Comparison of ENCODE assay signal across 18 mouse cellular contexts in genomic region chr4:107952845-107953244, GRCm38 (mm10). TPM values are rescaled to one million over a fixed set of nuclear protein-coding genes. Genes with fewer than 3 reads are reported as not detected.
DNase-seq lines count a peak whose midpoint lies in the region; ATAC-seq and TF ChIP-seq lines count a peak whose summit lies in the region.
"Had no signal": no experiment of that assay in that cellular context is flagged by ENCODE, and none has a peak within 500 bp of the region (broad histone marks: within the 10 kb centered on the region; RNA-seq: fewer than 3 reads in every experiment).

No protein-coding gene starts in this region.

- H3K9ac ChIP-seq in embryonic facial prominence, embryonic 11.5 days (replicated peaks; ENCODE audit: low read length): no peak overlapping the region
- no peak overlapping the region for H3K9ac ChIP-seq in kidney, postnatal 0 days (ENCODE audit: low read depth, low read length)
- no peak overlapping the region for H3K9ac ChIP-seq in kidney, embryonic 16.5 days (replicated peaks; ENCODE audit: low read length)
- no peak overlapping the region for H3K9ac ChIP-seq in midbrain, embryonic 14.5 days (replicated peaks; ENCODE audit: low read length)
- H3K9ac ChIP-seq in midbrain, embryonic 16.5 days (ENCODE audit: low read depth, low read length): no peak overlapping the region
- H3K9ac ChIP-seq: heart, embryonic 12.5 days had no signal

- TF ChIP-seq CTCF in kidney, postnatal 0 days (IDR thresholded peaks at IDR 0.05; ENCODE audit: low read depth): peak; percentile 65; the same call in 1 of the 2 replicates
- peak; percentile 34; the same call in 1 of the 2 replicates for TF ChIP-seq CTCF in cortical plate, adult 2 months (IDR thresholded peaks at IDR 0.05; ENCODE audit: extremely low read depth, insufficient read depth, low read length)

- peak; percentile 31 for DNase-seq in embryonic facial prominence, embryonic 11.5 days (ENCODE audit: low spot score)
- DNase-seq in embryonic facial prominence, embryonic 10.5 days (ENCODE audit: low spot score): no peak
- DNase-seq in kidney, postnatal 0 days (ENCODE audit: low spot score): peak; percentile 41
- DNase-seq in midbrain, embryonic 14.5 days: peak; percentile 34
- no peak for DNase-seq in MN1 (ENCODE audit: low spot score)
- DNase-seq: adrenal gland, postnatal 36 days; B cell, adult 2 months; cerebellum, adult 11 months; gastrocnemius, postnatal 25 days; kidney, postnatal 10 days; lung, adult 18-20 months had no signal

- no peaks in the 10 kb centered on the region for H3K4me1 ChIP-seq in embryonic facial prominence, embryonic 11.5 days (ENCODE audit: control insufficient read depth, insufficient read depth, low read length)
- no peaks in the 10 kb centered on the region for H3K4me1 ChIP-seq in embryonic facial prominence, embryonic 10.5 days
- H3K4me1 ChIP-seq in kidney, postnatal 0 days (replicated peaks; ENCODE audit: insufficient read depth, low read length): no peaks in the 10 kb centered on the region
- H3K4me1 ChIP-seq in kidney, embryonic 16.5 days (ENCODE audit: insufficient read depth, low read length): no peaks in the 10 kb centered on the region
- H3K4me1 ChIP-seq in midbrain, embryonic 14.5 days (ENCODE audit: control insufficient read depth, insufficient read depth, low read length): no peaks in the 10 kb centered on the region
- H3K4me1 ChIP-seq in midbrain, embryonic 16.5 days (ENCODE audit: control insufficient read depth, insufficient read depth, low read length): no peaks in the 10 kb centered on the region
- H3K4me1 ChIP-seq in cortical plate, adult 2 months (ENCODE audit: control insufficient read depth, insufficient read depth, low read length): no peaks in the 10 kb centered on the region
- H3K4me1 ChIP-seq: heart, embryonic 12.5 days; midbrain, embryonic 10.5 days had no signal

- no peak overlapping the region for H3K4me2 ChIP-seq in embryonic facial prominence, embryonic 11.5 days (ENCODE audit: low read depth, low read length)
- H3K4me2 ChIP-seq in kidney, postnatal 0 days (ENCODE audit: low read length): no peak overlapping the region
- H3K4me2 ChIP-seq in kidney, embryonic 16.5 days (replicated peaks; ENCODE audit: low read depth, low read length): no peak overlapping the region
- H3K4me2 ChIP-seq in midbrain, embryonic 14.5 days (ENCODE audit: low read length): no peak overlapping the region
- H3K4me2 ChIP-seq in midbrain, embryonic 16.5 days (ENCODE audit: low read length): no peak overlapping the region
- H3K4me2 ChIP-seq: heart, embryonic 12.5 days had no signal

- no peak for ATAC-seq in embryonic facial prominence, embryonic 11.5 days (replicated peaks; ENCODE audit: insufficient number of reproducible peaks, low FRiP score, low TSS enrichment, low read depth)
- no peak for ATAC-seq in kidney, postnatal 0 days (replicated peaks; ENCODE audit: low FRiP score, low read depth)
- no peak for ATAC-seq in kidney, embryonic 16.5 days (ENCODE audit: low FRiP score, low TSS enrichment)
- ATAC-seq in midbrain, embryonic 14.5 days (ENCODE audit: low FRiP score, low TSS enrichment): no peak
- ATAC-seq in midbrain, embryonic 16.5 days: no peak

- H3K4me3 ChIP-seq in embryonic facial prominence, embryonic 11.5 days (ENCODE audit: low read depth, low read length): no peak overlapping the region
- H3K4me3 ChIP-seq in embryonic facial prominence, embryonic 10.5 days: no peak overlapping the region
- H3K4me3 ChIP-seq in kidney, postnatal 0 days (replicated peaks; ENCODE audit: low read depth, low read length): no peak overlapping the region
- no peak overlapping the region for H3K4me3 ChIP-seq in kidney, embryonic 16.5 days (ENCODE audit: low read length)
- no peak overlapping the region for H3K4me3 ChIP-seq in midbrain, embryonic 14.5 days (replicated peaks; ENCODE audit: low read depth, low read length)
- H3K4me3 ChIP-seq in midbrain, embryonic 16.5 days (ENCODE audit: low read depth, low read length): no peak overlapping the region
- no peak overlapping the region for H3K4me3 ChIP-seq in cortical plate, adult 2 months (ENCODE audit: insufficient read depth, low read length)
- H3K4me3 ChIP-seq: heart, embryonic 12.5 days; hindbrain, embryonic 10.5 days; midbrain, embryonic 10.5 days had no signal

- no peaks in the 10 kb centered on the region for H3K36me3 ChIP-seq in embryonic facial prominence, embryonic 11.5 days (replicated peaks; ENCODE audit: control insufficient read depth, insufficient read depth, low read depth, low read length)
- no peaks in the 10 kb centered on the region for H3K36me3 ChIP-seq in embryonic facial prominence, embryonic 10.5 days (replicated peaks)
- H3K36me3 ChIP-seq in kidney, postnatal 0 days (ENCODE audit: insufficient read depth, low read length): no peaks in the 10 kb centered on the region
- no peaks in the 10 kb centered on the region for H3K36me3 ChIP-seq in kidney, embryonic 16.5 days (ENCODE audit: insufficient read depth, low read length)
- H3K36me3 ChIP-seq in midbrain, embryonic 14.5 days (ENCODE audit: control insufficient read depth, insufficient read depth, low read length): no peaks in the 10 kb centered on the region
- H3K36me3 ChIP-seq in midbrain, embryonic 16.5 days (ENCODE audit: control insufficient read depth, insufficient read depth, low read length): no peaks in the 10 kb centered on the region
- H3K36me3 ChIP-seq: heart, embryonic 12.5 days; hindbrain, embryonic 10.5 days; midbrain, embryonic 10.5 days had no signal

- TF ChIP-seq POLR2A in cortical plate, adult 2 months (IDR thresholded peaks at IDR 0.05; ENCODE audit: extremely low read depth, insufficient read depth, low read length): no peak

- no peak overlapping the region for H3K27ac ChIP-seq in embryonic facial prominence, embryonic 11.5 days (replicated peaks; ENCODE audit: low read depth, low read length)
- H3K27ac ChIP-seq in embryonic facial prominence, embryonic 10.5 days (replicated peaks): no peak overlapping the region
- H3K27ac ChIP-seq in kidney, postnatal 0 days: no peak overlapping the region
- H3K27ac ChIP-seq in kidney, embryonic 16.5 days (ENCODE audit: low read length): no peak overlapping the region
- no peak overlapping the region for H3K27ac ChIP-seq in midbrain, embryonic 14.5 days (replicated peaks; ENCODE audit: low read depth, low read length)
- no peak overlapping the region for H3K27ac ChIP-seq in midbrain, embryonic 16.5 days (ENCODE audit: low read length)
- no peak overlapping the region for H3K27ac ChIP-seq in cortical plate, adult 2 months (ENCODE audit: insufficient read depth, low read length)
- H3K27ac ChIP-seq: hindbrain, embryonic 10.5 days; midbrain, embryonic 10.5 days had no signal

- no peaks in the 10 kb centered on the region for H3K9me3 ChIP-seq in embryonic facial prominence, embryonic 11.5 days (replicated peaks; ENCODE audit: control insufficient read depth, low read length)
- H3K9me3 ChIP-seq in embryonic facial prominence, embryonic 10.5 days: no peaks in the 10 kb centered on the region
- H3K9me3 ChIP-seq in kidney, postnatal 0 days (replicated peaks; ENCODE audit: low read length): no peaks in the 10 kb centered on the region
- no peaks in the 10 kb centered on the region for H3K9me3 ChIP-seq in kidney, embryonic 16.5 days (ENCODE audit: low read length)
- H3K9me3 ChIP-seq in midbrain, embryonic 14.5 days (ENCODE audit: control insufficient read depth, low read length): no peaks in the 10 kb centered on the region
- no peaks in the 10 kb centered on the region for H3K9me3 ChIP-seq in midbrain, embryonic 16.5 days (replicated peaks; ENCODE audit: control insufficient read depth, low read length, poor library complexity, severe bottlenecking)
- H3K9me3 ChIP-seq: heart, embryonic 12.5 days; hindbrain, embryonic 10.5 days; midbrain, embryonic 10.5 days had no signal

- H3K27me3 ChIP-seq in embryonic facial prominence, embryonic 11.5 days (ENCODE audit: control insufficient read depth, insufficient read depth, low read length): no peaks in the 10 kb centered on the region
- no peaks in the 10 kb centered on the region for H3K27me3 ChIP-seq in embryonic facial prominence, embryonic 10.5 days (replicated peaks; ENCODE audit: low read depth, poor library complexity, severe bottlenecking)
- no peaks in the 10 kb centered on the region for H3K27me3 ChIP-seq in kidney, postnatal 0 days (ENCODE audit: insufficient read depth, low read length)
- H3K27me3 ChIP-seq in kidney, embryonic 16.5 days (ENCODE audit: insufficient read depth, low read length): no peaks in the 10 kb centered on the region
- no peaks in the 10 kb centered on the region for H3K27me3 ChIP-seq in midbrain, embryonic 14.5 days (ENCODE audit: control insufficient read depth, insufficient read depth, low read length)
- no peaks in the 10 kb centered on the region for H3K27me3 ChIP-seq in midbrain, embryonic 16.5 days (ENCODE audit: control insufficient read depth, insufficient read depth, low read depth, low read length)

RNA-seq across cellular contexts. Expression of gene Slc1a7, which starts 15.3 kb away (rescaled TPM):
- 0.11 TPM in 1 of 2 replicates, not detected in the other for polyA plus RNA-seq in embryonic facial prominence, embryonic 11.5 days (2014; fragmentation: Nextera tagmentation; extraction: Ambion mirVana)
- polyA plus RNA-seq in embryonic facial prominence, embryonic 10.5 days (2016; fragmentation: Nextera tagmentation; extraction: Ambion mirVana): not detected in 2 replicates
- polyA plus RNA-seq in kidney, postnatal 0 days (2015; fragmentation: Nextera tagmentation; extraction: Ambion mirVana): 0.05 TPM in 1 of 2 replicates, not detected in the other
- polyA plus RNA-seq in kidney, embryonic 16.5 days (2015; fragmentation: Nextera tagmentation; extraction: Ambion mirVana): not detected in 2 replicates
- polyA plus RNA-seq in midbrain, embryonic 14.5 days (2014; fragmentation: Nextera tagmentation; extraction: Ambion mirVana): not detected in 2 replicates
- 0.15 TPM in 1 of 2 replicates, not detected in the other for polyA plus RNA-seq in midbrain, embryonic 16.5 days (2015; fragmentation: Nextera tagmentation; extraction: Ambion mirVana)
- polyA plus RNA-seq in cortical plate, adult 2 months (2012; rRNA removed): 0.08 TPM in 2 replicates
- polyA plus RNA-seq: heart, embryonic 12.5 days; hindbrain, embryonic 10.5 days; limb, embryonic 11.5 days; midbrain, embryonic 10.5 days had no signal

RNA-seq across cellular contexts. Expression of gene Cpt2, which starts 29.4 kb away (rescaled TPM):
- polyA plus RNA-seq in embryonic facial prominence, embryonic 11.5 days (2014; fragmentation: Nextera tagmentation; extraction: Ambion mirVana): 40.6 and 42.4 TPM in 2 replicates
- polyA plus RNA-seq in embryonic facial prominence, embryonic 10.5 days (2016; fragmentation: Nextera tagmentation; extraction: Ambion mirVana): 35.7 and 38.4 TPM in 2 replicates
- 82.8 and 94.0 TPM in 2 replicates for polyA plus RNA-seq in kidney, postnatal 0 days (2015; fragmentation: Nextera tagmentation; extraction: Ambion mirVana)
- polyA plus RNA-seq in kidney, embryonic 16.5 days (2015; fragmentation: Nextera tagmentation; extraction: Ambion mirVana): 59.2 and 62.8 TPM in 2 replicates
- 11.2 and 17.5 TPM in 2 replicates for polyA plus RNA-seq in midbrain, embryonic 14.5 days (2014; fragmentation: Nextera tagmentation; extraction: Ambion mirVana)
- 11.6 and 14.3 TPM in 2 replicates for polyA plus RNA-seq in midbrain, embryonic 16.5 days (2015; fragmentation: Nextera tagmentation; extraction: Ambion mirVana)
- polyA plus RNA-seq in cortical plate, adult 2 months (2012; rRNA removed): 8.2 and 10.3 TPM in 2 replicates

Comparison
In these comparisons a context has a peak if more than half of its experiments do, and no peak if none do; other contexts are left out.
1. DNase-seq: peak in embryonic facial prominence, embryonic 11.5 days (single experiment), kidney, postnatal 0 days (single experiment) and midbrain, embryonic 14.5 days (single experiment); none in embryonic facial prominence, embryonic 10.5 days (single experiment) and MN1 (single experiment).